Mouse (Mus musculus): ENCODE results near the gene Simc1.
A peak's percentile ranks its signal among the peaks of the same experiment; 100 is the strongest.

- TF ChIP-seq ZMIZ1 (IDR thresholded peaks at IDR 0.05; ENCODE audit: low read depth, low read length): no peak
- no peak for TF ChIP-seq NELFE (IDR thresholded peaks at IDR 0.05; ENCODE audit: low read depth, low read length)
- TF ChIP-seq ELF1 (IDR thresholded peaks at IDR 0.05; ENCODE audit: low read depth, low read length): no peak
- TF ChIP-seq SMC3 (IDR thresholded peaks at IDR 0.05; ENCODE audit: low read depth, low read length): no peak
- peak; percentile 73 for TF ChIP-seq EP300 (IDR thresholded peaks at IDR 0.05; ENCODE audit: low read length)
- no peak for TF ChIP-seq JUN (IDR thresholded peaks at IDR 0.05; ENCODE audit: insufficient read depth, low read depth, low read length)
- no peak for TF ChIP-seq TBP (conservative IDR thresholded peaks at IDR 0.05; ENCODE audit: low read depth, low read length)
These were observed 74.3 kb downstream of the Simc1 start for GRCm38 (mm10) chr13:54577652-54578507.

Measured in CH12.LX (cell line).